Mouse (Mus musculus): Measurements from ENCODE around the gene Oxsr1. TPM values are rescaled to one million over a fixed set of nuclear protein-coding genes. Genes with fewer than 3 reads are reported as not detected.
"Not testable (repeated sequence)": the region's sequence is repeated elsewhere in the genome, so short reads cannot be mapped to it uniquely, and the experiment has no call there.

The Oxsr1 gene
- polyA plus RNA-seq, 1 experiment, result 18.3 TPM

DNA sequence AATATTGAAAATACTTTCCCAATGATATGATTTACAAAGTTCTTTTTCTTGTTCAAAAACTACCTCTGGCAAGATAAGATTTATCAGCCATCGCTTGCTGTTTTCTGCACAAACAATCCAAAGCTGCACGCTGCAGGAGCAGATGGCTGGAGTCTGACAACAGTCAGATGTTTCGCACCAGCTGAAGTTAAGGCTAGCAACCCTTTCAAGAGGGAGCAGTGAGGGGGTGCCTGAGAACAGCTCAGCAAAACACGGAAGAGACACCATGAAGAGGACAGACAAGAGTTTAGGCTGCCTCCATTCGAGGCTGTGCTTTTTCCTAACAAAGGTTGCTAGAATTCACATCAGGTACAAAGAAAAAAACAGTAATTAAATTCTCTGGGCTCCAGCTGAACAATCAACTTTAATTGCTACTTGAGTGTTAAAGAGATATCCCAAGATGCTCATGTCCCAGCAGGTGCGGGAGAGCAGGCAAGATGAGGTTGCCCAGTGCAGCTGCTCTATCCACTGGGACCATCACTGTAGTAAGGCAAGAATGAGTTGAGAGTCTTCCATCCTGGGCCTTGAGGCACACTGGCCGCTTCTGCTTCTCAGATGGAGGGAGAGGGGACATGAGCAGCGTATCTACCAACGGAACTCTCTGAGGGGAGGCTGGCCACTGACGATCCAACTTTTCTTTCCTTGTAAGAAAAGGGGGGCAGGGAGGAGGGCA, 81.8 kb downstream of the Oxsr1 start:
- no peak overlapping the region for H3K27ac ChIP-seq (replicated peaks; ENCODE audit: low read depth, low read length)
- H3K4me3 ChIP-seq (ENCODE audit: insufficient read depth, low read depth, low read length), result no peak overlapping the region
- H3K4me1 ChIP-seq (ENCODE audit: control insufficient read depth, insufficient read depth, insufficient read length, low read length), result no peaks in the 10 kb centered on the region

DNA sequence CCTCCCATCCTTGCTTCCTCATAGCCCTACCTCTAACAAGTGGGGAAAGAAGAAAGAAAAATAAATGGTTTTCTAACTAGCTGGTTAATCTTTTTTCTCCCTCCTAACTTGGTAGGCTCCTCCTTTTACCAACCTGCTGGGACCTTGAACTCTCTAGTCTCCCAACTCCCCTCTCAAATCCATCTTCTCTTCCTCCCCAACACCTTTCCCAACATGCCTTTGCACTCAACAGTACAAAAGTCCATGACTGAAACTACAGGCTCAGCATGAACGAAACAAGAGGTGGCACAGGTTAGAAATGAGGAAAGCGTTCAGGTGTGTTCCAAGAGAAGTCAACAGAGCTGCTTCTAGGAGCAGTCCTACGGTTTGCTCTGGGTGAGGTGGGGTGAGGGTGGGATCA, 83.0 kb downstream of the Oxsr1 start:
- Histone ChIP-seq H3K27ac (replicated peaks; ENCODE audit: low read depth, low read length) (no peak overlapping the region), H3K4me3 (ENCODE audit: insufficient read depth, low read depth, low read length) (no peak overlapping the region), H3K4me1 (ENCODE audit: control insufficient read depth, insufficient read depth, insufficient read length, low read length) (no peaks in the 10 kb centered on the region)

GRCm38 (mm10) chr9:119238796-119239195, 83.4 kb downstream of the Oxsr1 start:
- Histone ChIP-seq H3K4me3 (ENCODE audit: insufficient read depth, low read depth, low read length) (no peak overlapping the region), H3K4me1 (ENCODE audit: control insufficient read depth, insufficient read depth, insufficient read length, low read length) (no peaks in the 10 kb centered on the region), H3K27ac (replicated peaks; ENCODE audit: low read depth, low read length) (no peak overlapping the region)

GRCm38 (mm10) chr9:119231552-119231951, 90.7 kb downstream of the Oxsr1 start:
- H3K27ac ChIP-seq (replicated peaks; ENCODE audit: low read depth, low read length), result no peak overlapping the region
- no peaks in the 10 kb centered on the region for H3K4me1 ChIP-seq (ENCODE audit: control insufficient read depth, insufficient read depth, insufficient read length, low read length)
- H3K4me3 ChIP-seq (ENCODE audit: insufficient read depth, low read depth, low read length), result no peak overlapping the region

- no peak overlapping the region for H3K4me3 ChIP-seq (ENCODE audit: insufficient read depth, low read depth, low read length)
- H3K27ac ChIP-seq (replicated peaks; ENCODE audit: low read depth, low read length), result no peak overlapping the region
- H3K4me1 ChIP-seq (ENCODE audit: control insufficient read depth, insufficient read depth, insufficient read length, low read length), result no peaks in the 10 kb centered on the region
Observed at GRCm38 (mm10) chr9:119230829-119231228, 91.4 kb downstream of the Oxsr1 start.

DNA sequence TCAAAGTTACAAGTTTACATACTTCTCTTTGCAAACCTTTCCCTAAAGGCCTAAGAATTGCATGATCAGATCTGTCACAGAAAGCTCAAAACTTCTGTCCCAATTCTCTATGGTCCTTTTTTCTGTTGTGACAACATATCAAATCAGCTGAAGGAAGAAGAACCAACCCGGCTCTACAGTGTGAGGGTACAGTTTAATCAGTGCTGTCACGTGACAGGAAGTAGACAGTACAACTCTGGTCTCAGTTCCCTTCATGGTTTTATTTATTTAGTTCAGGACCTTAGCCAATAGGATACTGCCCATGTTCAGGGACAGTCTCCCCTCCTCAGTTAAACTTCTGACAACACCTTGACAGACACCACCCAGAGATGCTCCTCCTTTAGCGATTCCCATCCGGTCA, 102.0 kb downstream of the Oxsr1 start:
- Histone ChIP-seq H3K4me3 (ENCODE audit: insufficient read depth, low read depth, low read length) (no peak overlapping the region), H3K27ac (replicated peaks; ENCODE audit: low read depth, low read length) (no peak overlapping the region), H3K4me1 (ENCODE audit: control insufficient read depth, insufficient read depth, insufficient read length, low read length) (no peaks in the 10 kb centered on the region; the same call in 1 of the 2 replicates)

- Histone ChIP-seq H3K27ac (replicated peaks; ENCODE audit: low read depth, low read length) (no peak overlapping the region), H3K4me1 (ENCODE audit: control insufficient read depth, insufficient read depth, insufficient read length, low read length) (no peaks in the 10 kb centered on the region; the same call in 1 of the 2 replicates), H3K4me3 (ENCODE audit: insufficient read depth, low read depth, low read length) (no peak overlapping the region)
Observed at GRCm38 (mm10) chr9:119219667-119220066, 102.6 kb downstream of the Oxsr1 start.

- H3K4me3 ChIP-seq (ENCODE audit: insufficient read depth, low read depth, low read length); H3K27ac ChIP-seq (replicated peaks; ENCODE audit: low read depth, low read length); H3K4me1 ChIP-seq (ENCODE audit: control insufficient read depth, insufficient read depth, insufficient read length, low read length): not testable (repeated sequence)
Observed at GRCm38 (mm10) chr9:119215341-119215740, 106.9 kb downstream of the Oxsr1 start.

DNA sequence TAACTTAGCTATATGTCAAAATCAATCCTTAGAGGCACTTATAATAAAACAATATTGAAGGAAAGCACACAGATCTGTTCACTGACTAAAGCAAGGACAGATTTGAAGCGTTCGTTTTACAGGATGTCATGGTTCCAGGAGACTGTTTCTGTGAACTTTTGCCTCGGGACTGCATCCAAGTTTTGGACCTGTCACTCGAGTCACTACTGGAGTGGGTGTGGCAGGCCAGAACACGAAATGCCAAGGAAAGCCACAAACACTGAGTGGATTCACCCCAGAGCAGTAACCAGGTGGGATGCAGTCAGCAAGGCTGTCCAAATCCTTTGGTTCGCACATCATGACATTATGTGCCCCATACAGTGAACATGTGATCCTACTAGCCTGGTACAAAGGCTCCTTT, 107.6 kb downstream of the Oxsr1 start:
- H3K27ac ChIP-seq (replicated peaks; ENCODE audit: low read depth, low read length), result no peak overlapping the region
- no peak overlapping the region for H3K4me3 ChIP-seq (ENCODE audit: insufficient read depth, low read depth, low read length)
- no peaks in the 10 kb centered on the region for H3K4me1 ChIP-seq (ENCODE audit: control insufficient read depth, insufficient read depth, insufficient read length, low read length)

DNA sequence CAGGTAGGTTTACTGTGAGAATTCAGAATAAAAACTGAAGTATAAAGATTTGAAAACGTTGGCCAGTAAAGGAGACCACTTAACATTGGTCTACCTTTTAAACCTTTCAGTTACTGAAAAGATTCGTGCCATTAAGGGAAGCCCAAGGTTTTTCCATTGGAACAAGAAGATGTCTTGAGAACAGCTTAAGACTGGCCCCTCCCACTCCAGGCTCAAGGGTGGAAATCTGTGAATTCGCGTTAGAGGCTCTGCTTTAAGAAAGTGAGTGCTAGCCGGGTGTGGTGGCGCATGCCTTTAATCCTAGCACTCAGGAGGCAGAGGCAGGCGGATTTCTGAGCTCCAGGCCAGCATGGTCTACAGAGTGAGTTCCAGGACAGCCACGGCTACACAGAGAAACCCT, 109.2 kb downstream of the Oxsr1 start:
- Histone ChIP-seq H3K4me1 (ENCODE audit: control insufficient read depth, insufficient read depth, insufficient read length, low read length) (no peaks in the 10 kb centered on the region), H3K4me3 (ENCODE audit: insufficient read depth, low read depth, low read length) (no peak overlapping the region), H3K27ac (replicated peaks; ENCODE audit: low read depth, low read length) (no peak overlapping the region)

- no peaks in the 10 kb centered on the region for H3K4me1 ChIP-seq (ENCODE audit: control insufficient read depth, insufficient read depth, insufficient read length, low read length)
- no peak within 1 kb of the TSS for H3K27ac ChIP-seq (replicated peaks; ENCODE audit: low read depth, low read length)
- no peak within 1 kb of the TSS for H3K4me3 ChIP-seq (ENCODE audit: insufficient read depth, low read depth, low read length)
Observed at GRCm38 (mm10) chr9:119208998-119209397, 113.2 kb downstream of the Oxsr1 start, which contains the start of gene Slc22a13. Gene Slc22a13 (minus strand): TSS chr9:119209098.

- no peak overlapping the region for H3K27ac ChIP-seq (replicated peaks; ENCODE audit: low read depth, low read length)
- H3K4me3 ChIP-seq (ENCODE audit: insufficient read depth, low read depth, low read length), result no peak overlapping the region
- no peaks in the 10 kb centered on the region for H3K4me1 ChIP-seq (ENCODE audit: control insufficient read depth, insufficient read depth, insufficient read length, low read length)
Observed at GRCm38 (mm10) chr9:119207113-119207512, 115.1 kb downstream of the Oxsr1 start.

GRCm38 (mm10) chr9:119206666-119207065, 115.6 kb downstream of the Oxsr1 start:
- H3K4me3 ChIP-seq (ENCODE audit: insufficient read depth, low read depth, low read length), result no peak overlapping the region
- H3K27ac ChIP-seq (replicated peaks; ENCODE audit: low read depth, low read length), result no peak overlapping the region

GRCm38 (mm10) chr9:119205756-119206155, 116.5 kb downstream of the Oxsr1 start:
- H3K27ac ChIP-seq (replicated peaks; ENCODE audit: low read depth, low read length), result no peak overlapping the region
- H3K4me1 ChIP-seq (ENCODE audit: control insufficient read depth, insufficient read depth, insufficient read length, low read length), result no peaks in the 10 kb centered on the region
- no peak overlapping the region for H3K4me3 ChIP-seq (ENCODE audit: insufficient read depth, low read depth, low read length)

More at GRCm38 (mm10) chr9:119206666-119207065, 115.6 kb downstream of the Oxsr1 start:
- H3K4me1 ChIP-seq (ENCODE audit: control insufficient read depth, insufficient read depth, insufficient read length, low read length), result no peaks in the 10 kb centered on the region

GRCm38 (mm10) chr9:119203617-119204016, 118.6 kb downstream of the Oxsr1 start:
- H3K4me1 ChIP-seq (ENCODE audit: control insufficient read depth, insufficient read depth, insufficient read length, low read length), result no peaks in the 10 kb centered on the region; the same call in none of the 2 replicates
- H3K27ac ChIP-seq (replicated peaks; ENCODE audit: low read depth, low read length), result no peak overlapping the region
- H3K4me3 ChIP-seq (ENCODE audit: insufficient read depth, low read depth, low read length), result no peak overlapping the region

- no peaks in the 10 kb centered on the region; the same call in none of the 2 replicates for H3K4me1 ChIP-seq (ENCODE audit: control insufficient read depth, insufficient read depth, insufficient read length, low read length)
- H3K4me3 ChIP-seq (ENCODE audit: insufficient read depth, low read depth, low read length), result no peak overlapping the region
- no peak overlapping the region for H3K27ac ChIP-seq (replicated peaks; ENCODE audit: low read depth, low read length)
Observed at GRCm38 (mm10) chr9:119201653-119202052, 120.6 kb downstream of the Oxsr1 start.

All from brown adipose tissue, adult 24 weeks (tissue).